Mouse (Mus musculus) ES-E14 (cell line): ENCODE data around the gene Emb. TPM values are rescaled to one million over a fixed set of nuclear protein-coding genes. Genes with fewer than 3 reads are reported as not detected.

Source experiments
- DNase-seq: peaks from one replicate; pipeline ENCODE4 v3.0.0-alpha.2; 2013; ENCODE audit warnings: low read depth, low spot score
- H3K27ac ChIP-seq: 2 replicates; pipeline ENCODE4 v1.5.1; 2012; ENCODE audit warnings: low read depth, mild to moderate bottlenecking, low read length, moderate library complexity, mixed read lengths; ENCODE audit not compliant: poor library complexity, insufficient read depth, severe bottlenecking
- H3K36me3 ChIP-seq: 2 replicates; pipeline ENCODE4 v1.6.1; 2012; ENCODE audit warnings: mild to moderate bottlenecking, low read length, moderate library complexity, mixed read lengths; ENCODE audit not compliant: control insufficient read depth, poor library complexity, insufficient read depth, severe bottlenecking
- H3K4me1 ChIP-seq, 2 experiments: fragments of 150-350 bp in 1 of 2; sonication (generic) in 1 of 2; 2 replicates each; pipeline ENCODE4 v1.6.1; 2012; ENCODE audit warnings: low read length in 2 of 2, mild to moderate bottlenecking in 1 of 2, mixed read lengths in 1 of 2; ENCODE audit not compliant: control insufficient read depth in 2 of 2, insufficient read depth in 2 of 2, poor library complexity in 1 of 2
- H3K4me3 ChIP-seq, 2 experiments: fragments of 150-350 bp in 1 of 2; sonication (generic) in 1 of 2; 2 replicates each; pipeline ENCODE4 v1.5.1; 2012; ENCODE audit warnings: low read length in 2 of 2, low read depth in 1 of 2, mild to moderate bottlenecking in 1 of 2, mixed read lengths in 1 of 2; ENCODE audit not compliant: insufficient read depth in 1 of 2, poor library complexity in 1 of 2, severe bottlenecking in 1 of 2
- H3K9ac ChIP-seq: 2 replicates; pipeline ENCODE4 v1.6.1; 2012; ENCODE audit warnings: low read depth, mild to moderate bottlenecking, low read length, mixed read lengths; ENCODE audit not compliant: poor library complexity, insufficient read depth, severe bottlenecking
- H3K9me3 ChIP-seq: fragments of 150-350 bp; sonication (generic); 2 replicates; pipeline ENCODE4 v1.6.1; 2012; ENCODE audit warnings: low read depth, mild to moderate bottlenecking, low read length; ENCODE audit not compliant: control insufficient read depth, insufficient read depth
- CHD2 ChIP-seq: IDR thresholded peaks from 2 replicates; pipeline ENCODE4 v1.6.1; 2014; ENCODE audit warnings: mild to moderate bottlenecking, low read depth, low read length, inconsistent platforms
- HCFC1 ChIP-seq: IDR thresholded peaks from 2 replicates; pipeline ENCODE4 v1.6.1; 2012; ENCODE audit warnings: low read length, inconsistent platforms, borderline replicate concordance; ENCODE audit not compliant: insufficient read depth
- MAFK ChIP-seq: IDR thresholded peaks from 2 replicates; pipeline ENCODE4 v1.6.1; 2014; ENCODE audit warnings: mild to moderate bottlenecking, low read depth, low read length, inconsistent platforms; ENCODE audit not compliant: insufficient read depth
- ZC3H11A ChIP-seq: IDR thresholded peaks from 2 replicates; pipeline ENCODE4 v1.6.1; 2012; ENCODE audit warnings: low read depth, mild to moderate bottlenecking, inconsistent platforms, low read length, borderline replicate concordance
- ZNF384 ChIP-seq: IDR thresholded peaks from 2 replicates; pipeline ENCODE4 v1.6.1; 2012; ENCODE audit warnings: low read depth, low read length, inconsistent platforms
- in situ Hi-C, 2 experiments: fragments of 600-800 bp; cut with MboI; formaldehyde crosslinking; loops; one replicate each; pipeline ENCODE4 v1.15.1; 2025; ENCODE audit warnings: low sequenced_read_pairs in 2 of 2, inconsistent platforms in 1 of 2; ENCODE audit not compliant: unreplicated experiment in 2 of 2
- total RNA-seq: library from RNA; depleted of rRNA; stranded (reverse); fragments of 300-350 nt; gene quantifications from 2 replicates; pipeline ENCODE4 v1.2.3, GENCODE M21; 2012

Emb gene
- total RNA-seq, 1 experiment, result 144 TPM

DNA sequence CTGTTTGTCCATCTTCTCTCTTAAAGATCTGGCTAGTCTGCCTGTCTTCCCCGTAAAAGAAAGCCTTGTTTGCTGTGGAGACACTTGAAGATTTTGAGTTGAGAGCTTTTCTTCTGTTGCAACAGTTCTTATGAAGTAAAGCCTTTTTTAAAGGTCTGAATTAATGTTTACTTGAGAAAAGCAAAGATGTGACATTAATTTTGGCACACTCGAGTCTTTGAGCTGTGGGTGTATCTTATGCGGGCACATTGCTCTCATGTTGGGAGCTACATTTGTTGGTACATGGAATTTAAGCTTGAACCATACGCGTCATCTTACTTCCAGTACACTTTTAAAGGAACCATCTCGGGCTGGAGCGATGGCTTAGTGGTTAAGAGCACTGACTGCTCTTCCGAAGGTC, 25.5 kb downstream of the Emb start:
- H3K27ac ChIP-seq, result no peak overlapping the region

DNA sequence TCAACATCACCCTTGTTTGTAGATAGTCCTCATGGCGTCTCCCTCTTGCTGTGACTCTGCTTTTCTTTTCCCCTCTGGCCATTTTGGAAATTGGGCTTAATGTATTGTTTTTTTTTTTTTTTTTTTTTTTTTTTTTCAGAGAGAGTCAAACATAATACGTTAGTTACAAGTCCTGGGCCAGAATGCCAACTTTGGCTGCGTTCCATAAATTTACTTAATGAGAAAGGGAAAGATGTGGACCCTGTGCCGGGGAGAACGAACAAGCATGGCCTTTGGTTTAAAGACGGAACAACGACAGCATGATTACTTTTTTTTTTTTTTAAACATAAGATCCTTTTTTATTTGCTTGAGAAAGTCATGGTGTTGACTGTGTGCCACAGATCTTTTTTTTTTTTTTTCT, 26.1 kb downstream of the Emb start:
- Histone ChIP-seq H3K9me3 (no peaks in the 10 kb centered on the region), H3K9ac (no peak overlapping the region), H3K27ac (no peak overlapping the region), H3K4me3 (no peak overlapping the region), H3K36me3 (peaks cover 14% of the 10 kb centered on the region; the same call in 1 of the 2 replicates), H3K4me1 (peaks cover 2 to 16% of the 10 kb centered on the region in 2 experiments; a peak in 3 of 4 replicates)
- no peak for DNase-seq
- TF ChIP-seq ZNF384 (no peak), MAFK (no peak), ZC3H11A (no peak), CHD2 (no peak), HCFC1 (no peak)
- in situ Hi-C loops, result no loop called here

More for the DNA sequence above, 25.5 kb downstream of the Emb start:
- peaks cover 15% of the 10 kb centered on the region; the same call in 1 of the 2 replicates for H3K36me3 ChIP-seq
- TF ChIP-seq HCFC1 (no peak), CHD2 (no peak), MAFK (no peak), ZC3H11A (no peak), ZNF384 (no peak)
- no peak overlapping the region for H3K4me3 ChIP-seq
- no peak overlapping the region for H3K9ac ChIP-seq
- DNase-seq, result no peak
- in situ Hi-C loops, result no loop called here
- H3K4me1 ChIP-seq, result peaks cover 2 to 15% of the 10 kb centered on the region in 2 experiments; a peak in 3 of 4 replicates
- H3K9me3 ChIP-seq, result no peaks in the 10 kb centered on the region

DNA sequence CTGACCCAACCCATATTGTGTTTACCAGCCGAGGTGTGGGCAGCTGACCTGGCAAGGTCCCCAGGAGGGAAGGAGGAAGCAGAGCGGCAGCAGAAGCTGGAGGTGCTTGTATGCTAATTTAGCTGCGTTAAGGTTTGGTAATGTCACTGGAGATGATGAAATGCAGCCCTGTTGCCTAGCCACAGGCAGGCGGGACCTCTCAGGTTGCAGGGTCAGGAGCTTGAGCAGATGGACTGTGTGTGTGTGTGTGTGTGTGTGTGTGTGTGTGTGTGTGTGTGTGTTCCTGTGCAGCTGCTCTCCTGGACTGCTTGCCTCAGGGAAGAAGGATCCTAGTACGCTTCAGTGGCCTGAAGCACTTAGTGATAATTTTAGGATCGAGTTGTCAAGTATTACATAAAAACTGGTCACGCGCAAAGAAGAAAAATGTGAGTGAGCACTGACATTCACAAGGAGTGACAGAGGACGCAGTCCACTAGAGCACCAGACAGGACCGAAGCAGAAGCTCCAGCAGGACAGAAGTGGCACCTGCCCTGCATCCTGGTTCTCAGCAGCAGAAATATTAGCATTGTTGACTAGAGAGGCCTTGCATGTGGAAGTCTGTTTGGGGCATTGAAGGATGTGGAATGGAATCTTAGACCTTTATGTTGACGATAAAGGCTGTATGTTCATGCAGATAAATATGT, 27.3 kb downstream of the Emb start:
- peaks cover 2 to 20% of the 10 kb centered on the region in 2 experiments; a peak in 3 of 4 replicates for H3K4me1 ChIP-seq
- no peak overlapping the region for H3K4me3 ChIP-seq
- peaks cover 18% of the 10 kb centered on the region for H3K36me3 ChIP-seq
- H3K9me3 ChIP-seq, result no peaks in the 10 kb centered on the region
- TF ChIP-seq ZC3H11A (no peak), MAFK (no peak), ZNF384 (no peak), CHD2 (no peak), HCFC1 (no peak)
- H3K9ac ChIP-seq, result no peak overlapping the region
- H3K27ac ChIP-seq, result no peak overlapping the region
- in situ Hi-C loops, result no loop called here
- no peak for DNase-seq

DNA sequence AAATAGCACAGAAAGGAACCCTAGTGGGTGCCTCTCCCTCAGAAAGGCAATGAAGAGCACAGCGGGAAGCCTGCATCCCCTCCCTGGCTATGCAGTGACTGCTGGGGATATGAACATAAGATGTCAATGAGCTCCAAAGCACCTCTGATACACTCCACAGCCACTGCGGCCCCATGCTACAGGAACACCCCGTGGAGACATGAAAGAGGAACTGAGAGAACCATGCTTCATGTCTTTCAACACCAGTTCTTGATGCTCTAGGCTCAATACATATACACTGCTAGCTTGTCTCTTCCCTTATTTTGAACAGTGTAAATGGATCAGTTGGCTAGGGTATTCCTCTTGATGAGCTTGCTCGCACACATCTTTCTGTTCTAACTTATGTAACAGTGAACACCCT, 28.8 kb downstream of the Emb start:
- no peak for DNase-seq
- Histone ChIP-seq H3K36me3 (peaks cover 18% of the 10 kb centered on the region), H3K4me3 (no peak overlapping the region), H3K4me1 (peaks cover 0 to 20% of the 10 kb centered on the region in 2 experiments; a peak in 3 of 4 replicates), H3K9ac (no peak overlapping the region), H3K27ac (no peak overlapping the region), H3K9me3 (no peaks in the 10 kb centered on the region)
- TF ChIP-seq ZNF384 (no peak), MAFK (no peak), CHD2 (no peak), HCFC1 (no peak), ZC3H11A (no peak)
- in situ Hi-C loops, result no loop called here
